Comparison of ENCODE assay signal across 8 mouse cellular contexts in the genomic region with DNA sequence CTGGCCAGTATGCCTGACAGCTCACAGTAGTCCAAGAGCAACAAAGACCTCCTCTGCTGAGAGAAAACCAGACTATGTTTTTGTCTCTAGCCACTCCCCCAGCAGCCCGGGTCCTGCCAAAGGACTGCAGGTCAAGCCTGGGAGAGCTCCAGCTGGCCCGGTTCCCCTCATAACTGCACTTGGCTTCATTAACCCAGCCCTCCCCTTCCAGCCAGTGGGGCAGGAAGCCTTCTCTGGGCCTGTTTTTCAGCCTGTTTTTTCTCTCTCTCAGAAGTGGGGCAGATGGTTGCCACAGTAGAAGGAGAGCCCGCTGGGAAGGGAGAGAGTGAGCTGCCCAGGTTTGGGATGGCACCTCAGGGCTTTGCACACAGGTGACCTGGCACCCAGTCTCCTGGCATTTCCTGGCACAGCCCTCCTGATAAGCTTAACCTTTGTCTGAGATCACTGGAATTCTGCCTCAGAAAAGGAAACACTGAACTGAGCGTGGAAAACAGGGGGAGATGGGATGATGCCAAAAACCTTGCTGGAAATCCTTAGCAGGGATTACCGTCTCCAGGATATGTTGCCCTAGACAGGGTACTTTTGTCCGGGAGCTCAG.
DNase-seq lines count a peak whose midpoint lies in the region; ATAC-seq and TF ChIP-seq lines count a peak whose summit lies in the region.

No protein-coding gene starts in this region.

- under 1% methylated on average over 6 of the region's 6 CpGs for WGBS in cerebellum, adult 2 months
- WGBS in stomach, embryonic 14.5 days: 33% methylated on average over 6 of the region's 6 CpGs

- H3K4me2 ChIP-seq in stomach, embryonic 14.5 days (replicated peaks; ENCODE audit: low read depth, low read length): no peak overlapping the region

- no peak for TF ChIP-seq CTCF in cerebellum, adult 2 months (IDR thresholded peaks at IDR 0.05; ENCODE audit: borderline replicate concordance, insufficient read depth, low read depth, low read length)

- no peaks in the 10 kb centered on the region for H3K36me3 ChIP-seq in stomach, embryonic 14.5 days (ENCODE audit: control insufficient read depth, insufficient read depth, low read length)

- peaks cover 11% of the 10 kb centered on the region for H3K4me1 ChIP-seq in cerebellum, adult 2 months (ENCODE audit: control insufficient read depth, insufficient read depth, low read length)
- no peaks in the 10 kb centered on the region; the same call in 1 of the 2 replicates for H3K4me1 ChIP-seq in stomach, embryonic 14.5 days (ENCODE audit: control insufficient read depth, insufficient read depth, low read length)

- H3K27me3 ChIP-seq in cerebellum, adult 2 months (ENCODE audit: control insufficient read depth, insufficient read depth, low read length): no peaks in the 10 kb centered on the region
- H3K27me3 ChIP-seq in stomach, embryonic 14.5 days (ENCODE audit: control insufficient read depth, insufficient read depth, low read length): no peaks in the 10 kb centered on the region

- no peak overlapping the region for H3K4me3 ChIP-seq in cerebellum, adult 2 months (replicated peaks; ENCODE audit: insufficient read depth, low read depth, low read length)
- H3K4me3 ChIP-seq in stomach, embryonic 14.5 days (ENCODE audit: low read depth, low read length): no peak overlapping the region

- DNase-seq in adipocyte (ENCODE audit: low spot score): peak; percentile 96
- DNase-seq in cerebellum, adult 2 months: peak; percentile 97 to 98
- peak; percentile 25 to 31 for DNase-seq in frontal cortex, postnatal 25 days (ENCODE audit: low spot score in 2 of 2)
- DNase-seq in heart, postnatal 4 days: peak; percentile 95
- peak; percentile 80 to 85 for DNase-seq in layer of hippocampus, postnatal 10 days (ENCODE audit: low spot score in 2 of 2)
- peak; percentile 87 for DNase-seq in lung, postnatal 25 days (ENCODE audit: low spot score)
- DNase-seq in thymus, postnatal 0 days (ENCODE audit: low spot score): no peak

- no peaks in the 10 kb centered on the region for H3K9me3 ChIP-seq in stomach, embryonic 14.5 days (ENCODE audit: control insufficient read depth, low read depth, low read length)

- no peak overlapping the region for H3K9ac ChIP-seq in stomach, embryonic 14.5 days (replicated peaks; ENCODE audit: low read depth, low read length)

- TF ChIP-seq POLR2A in cerebellum, adult 2 months (IDR thresholded peaks at IDR 0.05; ENCODE audit: borderline replicate concordance, insufficient read depth, low read length): no peak

- ATAC-seq in stomach, embryonic 14.5 days (ENCODE audit: insufficient number of reproducible peaks, insufficient read depth, low FRiP score, low read depth): peak; percentile 46; the same call in 1 of the 2 replicates

- H3K27ac ChIP-seq in cerebellum, adult 2 months (ENCODE audit: insufficient read depth, low read length): no peak overlapping the region
- H3K27ac ChIP-seq in stomach, embryonic 14.5 days (ENCODE audit: low read length): no peak overlapping the region
